Mouse (Mus musculus): Measurements from ENCODE around the gene Cyp19a1.

Cyp19a1 gene

GRCm38 (mm10) chr9:54180216-54180615 is 87.7 kb downstream of the Cyp19a1 start:
- in situ Hi-C loops (cut with MboI, MseI) = no loop called here

DNA sequence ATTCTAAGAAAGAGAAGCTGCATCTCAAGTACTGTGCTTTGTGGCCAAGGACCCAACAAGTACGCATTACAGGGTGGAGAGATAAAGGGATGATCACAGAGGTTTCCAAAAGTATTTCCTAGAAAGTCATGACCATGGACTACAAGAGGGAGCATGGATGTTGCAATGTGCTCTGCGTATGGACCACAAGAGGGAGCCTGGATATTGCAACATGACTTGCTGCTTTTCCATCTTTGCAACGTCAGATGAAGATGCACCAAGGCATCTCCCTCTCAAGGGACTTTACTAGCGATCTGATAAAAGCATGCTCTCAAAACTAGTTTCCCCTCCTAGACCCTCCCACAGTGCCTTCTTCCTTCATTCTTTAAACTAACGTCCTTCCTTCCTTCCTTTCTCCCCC is 98.4 kb downstream of the Cyp19a1 start:
- in situ Hi-C loops (cut with MboI, MseI) = no loop called here

GRCm38 (mm10) chr9:54168425-54168824 is 99.5 kb downstream of the Cyp19a1 start:
- in situ Hi-C loops (cut with MboI, MseI) = no loop called here

DNA sequence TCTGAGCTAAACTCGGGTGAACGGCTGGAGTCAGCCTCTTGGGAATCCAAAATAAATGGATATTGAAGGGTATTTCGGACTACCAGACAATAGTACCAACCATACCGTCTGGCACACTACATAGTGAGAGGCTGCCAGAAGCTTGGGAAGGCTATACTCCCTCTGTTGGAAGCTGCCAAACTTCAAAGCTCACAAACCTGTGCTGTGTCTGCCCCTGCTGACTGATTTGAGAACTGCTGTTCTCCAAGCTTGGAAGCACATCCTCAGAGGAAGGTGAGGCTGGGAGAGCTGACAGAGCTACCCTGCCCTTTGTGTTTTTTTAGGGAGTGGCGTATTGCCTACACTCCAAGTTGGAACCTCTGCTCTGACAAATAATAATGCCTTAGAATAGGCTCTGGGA is 104.8 kb downstream of the Cyp19a1 start:
- in situ Hi-C loops (cut with MboI, MseI) = no loop called here

DNA sequence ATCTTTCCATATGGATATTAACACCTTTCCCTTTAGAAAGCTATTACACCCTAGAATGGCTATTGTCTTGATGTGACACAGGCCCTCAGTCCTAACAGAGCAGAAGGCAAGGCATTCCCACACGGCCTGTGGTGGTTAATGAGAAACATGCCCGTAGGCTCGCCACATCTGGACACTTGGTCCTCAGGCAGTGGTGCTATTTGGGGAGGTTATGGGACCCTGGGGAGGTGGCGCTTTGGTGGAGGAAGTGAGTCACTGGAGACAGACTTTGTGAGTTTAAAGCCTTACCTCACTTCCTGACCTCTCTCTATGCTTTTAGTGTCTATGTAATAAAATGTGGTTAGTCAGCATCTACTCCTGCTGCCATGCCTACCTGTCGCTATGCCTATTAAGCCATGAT is 114.2 kb downstream of the Cyp19a1 start:
- in situ Hi-C loops (cut with MboI, MseI) = no loop called here

- in situ Hi-C loops (cut with MboI, MseI) = no loop called here
Measured at GRCm38 (mm10) chr9:54139191-54139590, 128.7 kb downstream of the Cyp19a1 start.

Data from regulatory T cell (primary cell).